Mouse (Mus musculus) left cerebral cortex, adult 9 months (tissue): ENCODE results near the gene Olfr1368.
A peak's percentile ranks its signal among the peaks of the same experiment; 100 is the strongest.
"Not testable (repeated sequence)": the region's sequence is repeated elsewhere in the genome, so short reads cannot be mapped to it uniquely, and the experiment has no call there.

Source experiments
- DNase-seq, 2 experiments: peaks; one replicate each; pipeline ENCODE4 v3.0.0; 2022; ENCODE audit warnings: low spot score in 2 of 2

Gene Olfr1368

DNA sequence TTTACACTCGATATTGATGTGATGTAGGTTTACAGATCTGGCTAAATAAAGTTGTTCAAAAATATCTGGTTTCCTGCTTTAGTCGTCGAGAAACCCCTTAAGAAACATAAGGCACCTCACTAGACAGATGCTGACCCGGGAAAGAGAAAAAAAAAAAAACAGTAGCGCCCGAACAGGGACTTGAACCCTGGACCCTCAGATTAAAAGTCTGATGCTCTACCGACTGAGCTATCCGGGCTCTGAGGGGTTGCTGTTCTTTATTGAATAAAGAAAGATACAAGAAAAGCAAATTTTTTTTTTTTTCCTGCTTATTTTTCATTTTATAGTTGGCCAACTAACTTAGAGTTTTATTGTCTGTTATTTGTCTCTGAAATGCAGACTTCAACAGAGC is 22.2 kb upstream of the Olfr1368 start:
- DNase-seq = no peak

DNA sequence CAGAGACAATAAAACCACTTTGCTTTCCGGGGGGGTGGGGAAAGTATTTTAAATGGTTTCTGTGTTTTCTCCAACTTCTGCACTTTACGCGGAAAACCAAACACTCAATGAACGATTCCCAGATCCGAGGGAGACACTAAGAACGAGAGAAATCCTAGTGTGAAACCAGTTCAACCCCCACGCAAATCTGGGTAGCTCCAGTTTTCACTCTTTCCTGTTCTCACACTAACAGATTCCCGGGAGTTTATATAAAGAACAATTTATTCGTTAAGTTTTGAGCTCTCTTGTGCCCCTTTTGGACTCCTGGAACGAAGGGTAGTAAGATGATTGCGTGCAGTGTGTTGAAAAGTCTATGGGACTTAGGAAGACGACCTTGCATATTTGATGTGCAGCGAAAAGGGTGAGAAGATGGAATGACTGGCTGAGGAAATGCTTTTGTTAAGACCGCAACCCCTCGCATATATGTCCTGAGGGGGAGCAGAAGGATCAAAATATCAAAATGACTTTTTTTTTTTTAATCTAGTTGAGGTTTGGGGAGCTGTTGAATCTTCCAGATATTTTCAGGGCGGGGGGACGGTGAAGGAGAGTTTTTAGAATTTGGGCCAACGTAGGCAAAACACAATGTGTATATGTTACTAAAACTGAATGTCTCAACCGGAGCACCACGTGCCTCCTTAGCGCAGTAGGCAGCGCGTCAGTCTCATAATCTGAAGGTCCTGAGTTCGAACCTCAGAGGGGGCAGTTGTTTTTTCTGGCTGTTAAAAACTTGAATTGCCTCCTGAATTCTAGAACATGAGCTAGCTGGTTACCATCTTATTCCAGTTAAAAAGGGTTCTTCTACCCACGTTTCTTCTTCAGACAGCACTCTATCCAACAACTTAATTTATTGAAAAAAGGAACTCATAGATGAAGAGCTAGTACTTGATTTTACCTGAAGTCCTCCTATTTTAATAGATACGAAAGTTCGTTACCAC is 21.6 kb upstream of the Olfr1368 start:
- peak in 1 of 2 experiments; percentile 92 for DNase-seq

DNA sequence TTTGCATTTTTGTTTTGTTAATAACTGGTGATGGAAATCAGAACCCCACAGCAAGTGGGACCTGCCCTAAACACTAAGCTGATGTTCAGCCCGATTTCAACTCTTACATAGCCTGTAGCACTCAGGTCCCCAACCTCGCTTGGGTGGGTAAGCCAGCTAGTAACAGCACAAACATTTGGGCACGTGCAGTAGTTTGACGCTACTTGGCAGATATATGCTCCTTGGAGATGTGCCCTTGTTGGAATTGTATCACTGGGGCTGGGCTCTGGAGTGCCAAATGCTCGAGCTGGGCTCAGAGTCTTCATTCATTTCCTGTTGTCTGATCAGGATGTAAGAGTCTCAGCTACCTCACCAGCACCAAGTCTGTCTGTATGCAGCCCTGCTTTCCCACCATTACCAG is 16.9 kb upstream of the Olfr1368 start:
- DNase-seq = no peak

DNA sequence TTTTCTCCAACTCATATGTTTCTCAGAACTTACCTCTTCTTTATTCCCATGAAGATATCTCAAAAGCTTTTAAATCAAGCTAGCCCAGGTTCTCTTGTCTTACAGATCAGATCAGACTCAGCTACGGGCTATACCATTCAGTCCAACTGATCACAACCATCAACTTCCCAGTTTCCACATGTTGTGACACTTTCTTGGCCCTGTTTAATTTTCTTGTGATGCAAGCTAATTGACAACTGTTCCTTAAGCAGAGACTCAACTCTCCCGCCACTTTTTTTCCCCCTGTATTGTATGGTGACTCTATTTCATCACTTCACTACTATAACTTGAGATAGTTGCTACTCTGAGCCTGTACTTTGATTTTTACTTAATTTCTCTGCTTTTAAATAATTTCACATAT is 15.9 kb upstream of the Olfr1368 start:
- DNase-seq = no peak

DNA sequence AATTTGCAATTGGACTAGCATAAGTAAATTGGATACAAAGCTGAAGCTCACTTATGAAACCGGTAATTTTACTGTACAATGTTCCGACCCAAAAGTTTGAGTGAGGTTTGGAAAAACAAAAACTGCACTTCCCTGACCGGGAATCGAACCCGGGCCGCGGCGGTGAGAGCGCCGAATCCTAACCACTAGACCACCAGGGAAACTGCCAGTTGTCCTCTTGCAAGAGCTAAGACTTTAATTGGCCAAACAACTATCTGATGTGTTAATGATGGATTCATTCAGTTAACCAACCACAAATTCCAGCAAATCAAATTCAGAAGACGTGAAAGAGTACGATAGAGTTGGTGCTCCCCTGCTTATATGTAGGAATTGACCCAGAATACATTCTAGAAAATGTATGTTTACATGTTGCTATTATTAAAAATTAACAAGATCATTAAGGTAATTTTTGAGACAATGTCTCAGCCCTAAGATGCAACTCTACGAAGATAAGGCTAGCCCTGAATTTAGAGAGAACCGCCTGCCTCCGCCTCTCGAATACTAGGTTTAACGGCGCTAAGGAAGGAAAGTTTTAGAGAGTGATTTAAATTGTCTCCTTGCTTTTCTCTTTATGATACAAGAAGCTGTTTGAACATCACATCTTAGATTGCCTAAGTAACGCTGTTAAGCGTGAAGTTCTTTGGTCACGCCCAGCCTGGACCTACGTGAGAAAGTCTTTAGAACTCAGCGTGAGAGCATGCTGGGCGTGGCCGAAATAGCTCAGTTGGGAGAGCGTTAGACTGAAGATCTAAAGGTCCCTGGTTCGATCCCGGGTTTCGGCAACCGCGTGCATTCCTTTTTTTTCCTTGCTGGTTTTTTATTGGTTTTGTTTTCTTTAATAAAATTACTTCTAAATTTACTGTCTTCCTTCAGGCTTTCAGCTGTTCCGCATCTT is 15.3 kb upstream of the Olfr1368 start:
- DNase-seq = peak; percentile 73 to 95

DNA sequence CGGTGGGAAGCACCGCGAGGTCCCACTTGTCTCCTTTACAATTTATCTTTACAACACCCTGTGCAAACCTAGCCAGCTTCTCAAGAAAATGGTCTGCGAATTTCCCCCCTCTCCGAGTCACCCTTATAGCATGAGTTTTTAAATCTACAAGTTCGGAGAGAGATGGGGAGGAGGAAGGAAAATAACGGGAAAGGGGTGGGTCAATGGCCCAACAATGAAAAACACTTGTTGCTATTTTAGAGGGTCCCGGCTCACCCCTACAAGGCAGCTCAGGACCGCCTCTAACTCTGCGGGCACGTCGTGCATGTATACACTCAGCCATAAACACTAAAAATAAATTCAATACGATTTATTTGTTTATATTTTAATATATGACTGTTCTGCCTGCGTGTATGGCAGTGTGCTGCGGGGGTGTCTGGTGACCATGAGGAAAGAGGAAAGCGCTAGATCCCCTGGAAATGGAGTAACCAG is 14.4 kb upstream of the Olfr1368 start:
- DNase-seq = no peak

DNA sequence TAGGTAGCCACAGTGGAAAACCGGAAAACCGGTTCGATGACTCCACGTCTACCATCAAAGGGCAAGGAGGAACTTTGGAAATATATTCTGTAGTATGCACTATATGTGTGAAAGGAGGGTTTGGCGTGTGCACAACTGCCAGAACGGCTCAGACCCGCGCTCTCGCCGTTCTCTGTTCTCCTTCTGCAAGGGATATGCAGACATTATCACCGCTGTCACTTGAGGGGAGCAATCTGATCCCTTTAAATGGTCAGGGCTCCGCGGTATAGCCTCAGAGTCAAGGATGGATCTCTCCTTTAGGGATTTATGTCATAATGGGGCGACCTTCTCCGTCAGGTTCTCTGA is 13.8 kb upstream of the Olfr1368 start:
- no peak for DNase-seq

DNA sequence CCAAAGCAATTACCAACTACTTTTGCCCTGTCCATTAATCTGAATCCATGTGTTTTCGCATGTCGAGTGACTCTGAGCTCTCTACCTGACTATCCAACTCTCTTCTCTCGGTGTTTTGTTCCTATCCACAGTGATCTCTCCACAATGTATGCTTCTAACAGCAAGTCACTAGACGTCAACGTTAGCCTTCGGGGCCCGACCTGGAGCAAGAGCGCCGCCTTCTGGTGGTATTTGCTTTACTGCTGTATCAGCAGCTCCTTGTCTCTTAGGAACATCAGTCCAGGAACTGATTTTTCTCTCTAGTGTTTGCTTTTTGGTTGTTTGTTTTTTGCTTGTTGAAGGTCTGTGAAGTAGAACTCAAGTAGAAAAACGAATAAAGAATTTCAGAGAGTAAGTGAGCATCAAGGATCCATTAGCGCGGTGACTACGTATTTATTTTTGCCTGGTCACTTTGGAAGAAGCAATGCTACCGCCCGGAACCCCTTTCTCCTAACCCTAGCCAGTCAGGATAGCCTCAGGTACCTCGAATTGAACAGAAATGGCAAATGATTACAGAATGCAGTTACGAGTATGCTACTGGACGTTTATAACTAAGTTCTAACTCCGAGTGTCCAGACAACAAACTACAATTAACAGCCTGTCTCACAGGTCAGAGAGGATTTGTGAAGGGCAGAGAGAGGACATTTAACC is 13.3 kb upstream of the Olfr1368 start:
- peak in 1 of 2 experiments; percentile 91 for DNase-seq

DNA sequence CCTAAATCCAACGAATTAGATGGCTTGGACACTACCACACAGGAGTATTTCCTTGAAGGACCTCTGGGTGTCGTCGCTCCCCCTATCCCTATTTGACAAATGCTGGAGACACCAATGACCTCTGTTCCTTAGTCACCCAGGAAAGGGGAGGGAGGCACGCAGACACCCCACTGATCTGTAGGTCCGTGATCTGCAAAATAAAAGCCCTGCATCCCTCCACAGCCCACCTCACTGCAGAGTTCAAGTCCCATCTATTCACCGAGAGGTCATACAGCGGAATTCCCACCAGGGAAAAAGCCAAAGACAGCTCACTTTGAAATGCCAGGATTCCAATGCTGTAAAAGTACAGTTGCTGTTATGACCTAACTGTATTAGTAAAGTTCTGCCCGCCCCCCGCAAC is 12.4 kb upstream of the Olfr1368 start:
- DNase-seq = no peak

DNA sequence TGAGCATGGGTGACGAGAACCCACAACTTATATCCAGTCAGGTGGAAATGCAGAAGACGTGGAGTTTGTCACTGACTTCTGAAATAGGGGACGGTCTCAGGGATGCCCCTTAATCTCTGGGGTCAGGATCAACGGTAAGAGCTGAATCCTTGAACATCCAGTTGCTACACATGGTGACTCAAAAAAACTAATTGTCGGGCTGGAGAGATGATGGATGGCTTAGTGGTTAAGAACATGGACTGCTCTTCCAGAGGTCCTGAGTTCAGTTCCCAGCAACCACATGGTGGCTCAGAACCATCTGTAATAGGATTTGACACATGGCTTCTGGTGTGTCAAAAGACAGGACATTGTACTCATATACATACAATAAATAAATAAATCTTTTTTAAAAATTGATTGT is 10.2 kb upstream of the Olfr1368 start:
- no peak for DNase-seq

DNA sequence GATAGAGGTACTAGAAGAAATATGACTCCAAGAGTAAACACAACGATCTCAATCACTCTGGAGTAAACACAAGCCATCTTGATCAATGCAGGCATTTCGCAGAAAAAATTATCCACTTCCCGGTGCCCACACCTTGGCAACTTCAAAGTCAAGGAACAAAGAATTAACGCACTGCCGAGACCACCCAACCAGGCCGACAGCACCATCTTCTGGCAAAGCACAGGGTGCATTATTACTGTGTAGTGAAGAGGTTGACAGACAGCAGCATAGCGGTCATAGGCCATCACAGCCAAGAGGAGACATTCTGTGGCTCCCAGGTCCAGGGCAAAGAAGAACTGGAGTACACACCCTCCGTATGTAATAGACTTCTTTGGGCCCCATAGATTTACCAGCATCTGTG is 3.2 kb downstream of the Olfr1368 start:
- DNase-seq = no peak

DNA sequence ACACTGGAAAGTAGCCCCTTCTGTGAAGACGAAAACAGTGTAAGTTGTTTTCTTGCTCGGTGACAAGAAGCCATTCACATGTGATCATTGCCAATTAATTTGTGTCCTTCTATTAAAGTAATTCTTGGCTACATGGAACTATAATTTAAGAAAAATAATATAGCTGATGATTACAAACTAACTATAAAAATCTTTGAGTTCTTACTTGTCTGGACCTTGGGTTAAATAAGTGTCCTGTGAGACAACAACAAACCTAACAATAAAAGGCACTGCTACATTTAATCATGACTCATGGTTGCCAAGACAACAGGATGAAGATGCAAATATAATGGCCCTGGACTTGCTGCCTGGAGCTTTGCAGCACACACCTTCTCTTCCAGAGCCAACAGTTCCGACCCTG is 16.3 kb downstream of the Olfr1368 start, which contains the start of gene Olfr263:
Gene Olfr263, plus strand, starts transcription at position 301 of the 400 bp plus-strand sequence.
- not testable (repeated sequence) for DNase-seq

DNA sequence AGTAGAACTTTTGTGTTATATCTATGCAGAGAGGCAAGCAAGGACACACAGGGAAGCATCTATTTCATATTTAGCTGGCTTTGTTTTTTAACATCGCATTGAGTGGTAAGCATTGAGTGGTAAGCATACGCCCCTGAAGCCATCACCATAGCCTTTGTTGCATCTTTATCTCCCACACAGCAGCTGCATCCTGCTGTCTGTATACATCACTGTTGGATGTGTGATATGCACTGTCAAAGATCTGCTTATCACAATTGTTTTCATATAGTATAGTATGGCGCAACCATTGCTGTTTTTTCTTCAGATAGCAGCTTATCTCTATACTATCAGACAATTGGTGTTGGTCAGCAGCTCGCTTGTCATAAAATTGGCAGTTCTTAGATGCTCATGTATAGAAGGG is 31.5 kb downstream of the Olfr1368 start:
- DNase-seq = no peak

DNA sequence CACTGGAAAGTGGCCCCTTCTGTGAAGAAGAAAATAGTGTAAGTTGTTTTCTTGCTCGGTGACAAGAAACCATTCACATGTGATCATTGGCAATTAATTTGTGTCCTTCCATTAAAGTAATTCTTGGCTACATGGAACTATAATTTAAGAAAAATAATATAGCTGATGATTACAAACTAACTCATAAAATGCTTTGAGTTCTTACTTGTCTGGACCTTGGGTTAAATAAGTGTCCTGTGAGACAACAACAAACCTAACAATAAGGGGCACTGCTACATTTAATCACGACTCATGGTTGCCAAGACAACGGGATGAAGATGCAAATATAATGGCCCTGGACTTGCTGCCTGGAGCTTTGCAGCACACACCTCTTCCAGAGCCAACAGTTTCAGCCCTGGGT is 34.5 kb downstream of the Olfr1368 start, which contains the start of gene Olfr1369-ps1:
Gene Olfr1369-ps1, plus strand, starts transcription at position 301 of the 400 bp plus-strand sequence.
- not testable (repeated sequence) for DNase-seq

DNA sequence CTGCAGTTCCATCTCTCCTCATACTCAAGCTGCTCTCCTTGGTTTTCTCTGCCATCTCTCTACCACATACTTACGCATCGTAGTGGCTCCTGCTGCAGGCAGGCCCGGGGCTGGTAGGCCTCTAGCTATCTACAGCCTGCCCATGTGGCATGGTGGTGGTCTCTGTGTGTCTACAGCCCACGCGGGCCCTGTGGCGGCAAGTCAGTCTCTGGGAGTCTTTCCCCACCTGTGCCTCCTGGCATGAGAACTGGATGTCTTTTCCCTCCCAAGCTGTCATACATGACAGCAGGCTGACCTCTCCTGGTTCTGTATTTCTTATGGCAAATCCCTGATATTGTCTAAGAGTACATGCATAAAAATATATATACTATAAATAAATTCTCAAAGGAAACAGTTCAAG is 35.2 kb downstream of the Olfr1368 start:
- DNase-seq = no peak

DNA sequence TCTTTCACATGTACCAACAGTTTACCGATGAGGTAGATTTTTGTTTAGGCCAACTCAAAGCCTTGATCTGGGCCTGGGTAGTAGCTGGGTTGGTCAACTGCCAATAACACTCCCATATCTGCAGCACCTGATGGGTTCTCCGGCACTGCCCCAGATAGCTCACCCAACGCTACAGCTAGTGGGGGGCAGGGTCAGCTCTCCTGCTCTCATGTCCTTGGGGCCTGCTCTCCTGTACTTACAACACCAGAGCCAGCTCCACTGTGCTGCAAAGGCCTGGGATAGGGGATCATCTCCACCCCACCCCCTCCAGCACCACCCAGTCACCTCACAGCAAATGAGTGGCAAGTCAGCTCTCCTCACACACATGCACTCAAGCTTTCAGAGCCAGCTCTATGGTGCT is 35.9 kb downstream of the Olfr1368 start:
- no peak for DNase-seq
